Mouse (Mus musculus) large intestine, adult 2 months (tissue): ENCODE results near the gene Srrt. TPM values are rescaled to one million over a fixed set of nuclear protein-coding genes. Genes with fewer than 3 reads are reported as not detected.

Experiments
- DNase-seq: peaks from one replicate; pipeline ENCODE4 v3.0.0-alpha.2; 2012; ENCODE audit warnings: low read depth, low spot score
- WGBS: fragments of 180-500 bp; shearing (Covaris S2); methylation state at CpG from one replicate; pipeline ENCODE4 v1.1.7; 2018; 5-methylcytosine and 5-hydroxymethylcytosine counted together
- polyA plus RNA-seq: library from polyadenylated mRNA; depleted of rRNA; stranded (reverse); fragments of >200 nt; gene quantifications from 2 replicates; pipeline ENCODE4 v1.2.3, GENCODE M21; 2012; rRNA removed

Gene Srrt
- polyA plus RNA-seq, result 99.8 and 108 TPM in 2 replicates

DNA sequence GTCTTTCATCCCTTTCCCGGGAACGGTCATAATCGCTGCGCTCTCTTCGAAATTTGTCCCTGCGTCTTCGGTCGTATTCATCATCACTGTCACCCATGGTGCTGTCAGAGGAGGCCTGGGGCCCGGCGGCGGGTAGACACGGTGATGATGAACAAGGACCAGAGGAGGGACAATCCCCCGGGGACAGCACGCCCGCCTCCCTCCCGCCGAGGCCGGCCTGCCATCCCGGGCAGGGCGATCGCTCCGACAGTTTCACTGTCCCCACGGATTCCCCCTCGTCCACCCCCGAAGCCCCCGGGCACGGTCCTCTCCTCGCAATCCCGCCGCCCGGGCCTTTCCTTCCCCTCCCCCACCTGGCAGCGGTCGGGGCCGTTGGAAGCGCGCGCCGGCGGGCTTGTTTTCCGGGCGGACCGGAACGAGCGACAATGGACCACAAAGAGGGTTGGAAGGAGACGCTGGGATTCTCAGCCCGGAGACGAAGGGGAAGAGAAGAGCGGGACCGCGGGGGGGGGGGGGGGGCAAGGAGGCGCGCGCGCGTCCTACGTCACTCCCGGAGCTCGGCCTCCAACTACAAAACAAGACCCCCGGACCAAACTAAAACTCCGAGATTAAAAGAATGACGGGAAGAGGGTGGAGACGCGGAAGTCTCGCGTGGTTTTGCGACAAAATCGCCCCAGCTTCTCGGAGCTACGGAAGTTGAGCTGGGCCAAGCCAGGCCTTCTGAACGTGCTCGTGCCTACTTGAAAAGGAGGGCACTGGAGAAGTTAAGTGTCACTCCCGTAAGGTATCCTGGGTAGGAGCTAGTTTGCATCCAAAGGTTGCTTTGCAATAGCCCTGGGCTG is at the start of gene Srrt:
Gene Srrt (minus strand): TSS at position 604 of the 842 bp plus-strand sequence.
- WGBS, result under 1% methylated on average over 72 of the region's 72 CpGs
- no peak for DNase-seq

DNA sequence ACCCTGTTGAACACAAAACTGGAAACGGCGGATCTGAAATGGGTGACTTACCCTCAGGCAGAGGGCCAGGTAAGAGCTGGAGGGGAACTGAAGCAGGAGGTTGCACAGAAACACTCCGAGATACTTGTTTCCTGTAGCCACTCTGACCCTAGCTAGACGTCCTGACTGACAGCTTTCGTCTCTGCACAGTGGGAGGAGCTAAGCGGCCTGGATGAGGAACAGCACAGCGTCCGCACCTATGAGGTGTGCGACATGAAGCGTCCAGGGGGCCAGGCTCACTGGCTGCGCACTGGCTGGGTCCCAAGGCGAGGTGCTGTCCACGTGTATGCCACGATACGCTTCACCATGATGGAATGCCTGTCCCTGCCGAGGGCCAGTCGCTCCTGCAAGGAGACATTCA is 46.6 kb upstream of the Srrt start:
- 62% methylated on average over 17 of the region's 17 CpGs for WGBS

DNA sequence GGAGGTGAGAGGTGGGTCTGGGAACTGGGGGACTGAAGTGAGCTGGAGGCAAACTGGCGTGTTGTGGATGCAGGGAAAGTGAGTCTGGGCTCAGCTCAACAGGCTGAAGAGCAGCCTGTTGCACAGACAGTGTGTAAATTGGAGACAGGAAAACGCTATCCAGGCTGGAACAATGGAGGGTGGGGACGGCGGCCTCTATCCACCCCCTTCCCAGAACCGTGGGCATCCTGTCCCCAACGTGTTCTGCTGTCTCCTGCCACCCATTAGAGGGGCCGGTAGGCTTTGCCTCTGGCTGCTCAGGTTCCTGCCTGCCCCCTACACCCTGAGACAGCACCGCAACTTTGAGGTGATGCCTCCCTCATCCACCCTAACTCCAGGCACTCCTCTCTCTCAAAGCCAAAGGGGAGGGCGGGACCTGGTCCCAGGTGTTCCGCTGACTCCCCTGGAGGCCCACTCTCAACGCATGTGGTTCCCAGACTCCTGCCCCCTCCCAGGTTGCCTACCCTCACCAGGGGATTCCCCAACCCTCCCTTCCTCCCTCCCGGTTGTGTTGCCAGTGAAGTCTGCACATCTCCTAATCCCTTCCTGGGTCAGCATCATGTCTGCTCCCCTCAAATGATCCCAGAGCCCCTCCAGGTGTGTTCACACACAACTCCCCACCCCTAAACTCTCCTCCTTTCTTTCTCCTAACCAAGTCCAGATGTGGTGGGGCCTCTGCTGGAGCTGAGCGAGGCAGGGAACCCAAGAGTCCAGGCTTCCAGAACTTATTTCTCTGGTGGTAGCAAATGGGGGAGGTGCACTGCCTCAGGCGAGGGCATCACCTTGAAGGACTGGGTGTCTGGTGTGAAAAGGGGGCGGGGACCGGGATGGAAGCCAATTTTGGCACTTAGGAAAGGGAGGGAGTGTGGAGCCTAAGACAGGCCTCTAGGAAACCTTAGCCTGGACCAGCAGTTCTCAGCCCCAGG is 44.8 kb upstream of the Srrt start:
- WGBS, result 12% methylated on average over 16 of the region's 16 CpGs
- no peak for DNase-seq

More for the DNA sequence above, 46.6 kb upstream of the Srrt start:
- DNase-seq, result no peak

DNA sequence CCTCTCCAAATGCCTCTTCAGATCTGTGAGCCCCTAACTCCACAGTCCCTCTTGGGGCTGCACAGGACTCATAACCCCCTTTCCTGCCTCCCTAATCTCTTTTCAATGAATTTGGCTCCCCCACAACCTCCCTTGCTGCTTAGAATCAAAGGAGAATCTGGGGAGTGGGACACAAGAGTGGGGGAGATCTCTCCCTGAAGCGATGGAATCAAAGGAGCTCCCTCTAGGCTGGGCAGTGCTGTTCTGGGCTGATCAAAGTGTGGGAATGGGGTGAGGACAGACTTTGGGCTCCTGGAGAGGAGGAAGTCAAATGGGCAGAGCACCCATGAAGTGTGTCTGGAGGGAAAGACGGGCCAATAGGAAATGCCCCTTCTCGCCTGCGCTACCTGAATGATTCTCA is 43.9 kb upstream of the Srrt start:
- WGBS, result 19% methylated on average over 4 of the region's 4 CpGs
- no peak for DNase-seq

DNA sequence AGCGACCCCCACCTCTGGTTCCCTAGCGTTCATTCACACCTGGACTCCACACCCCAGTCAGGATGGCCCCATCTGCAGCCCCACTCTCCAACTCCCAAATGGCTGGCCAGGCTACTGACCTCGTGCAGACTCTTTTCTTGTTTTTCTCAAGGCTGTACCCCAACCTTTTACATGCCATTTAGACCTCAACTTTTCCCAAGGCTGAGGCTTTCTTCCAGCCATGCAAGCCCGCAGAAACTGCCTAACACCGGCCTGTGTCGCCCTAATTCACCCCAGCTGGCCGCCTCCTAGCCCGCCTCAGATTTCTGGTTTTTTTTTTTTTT is 43.5 kb upstream of the Srrt start:
- no peak for DNase-seq
- WGBS, result 6% methylated on average over 8 of the region's 8 CpGs

DNA sequence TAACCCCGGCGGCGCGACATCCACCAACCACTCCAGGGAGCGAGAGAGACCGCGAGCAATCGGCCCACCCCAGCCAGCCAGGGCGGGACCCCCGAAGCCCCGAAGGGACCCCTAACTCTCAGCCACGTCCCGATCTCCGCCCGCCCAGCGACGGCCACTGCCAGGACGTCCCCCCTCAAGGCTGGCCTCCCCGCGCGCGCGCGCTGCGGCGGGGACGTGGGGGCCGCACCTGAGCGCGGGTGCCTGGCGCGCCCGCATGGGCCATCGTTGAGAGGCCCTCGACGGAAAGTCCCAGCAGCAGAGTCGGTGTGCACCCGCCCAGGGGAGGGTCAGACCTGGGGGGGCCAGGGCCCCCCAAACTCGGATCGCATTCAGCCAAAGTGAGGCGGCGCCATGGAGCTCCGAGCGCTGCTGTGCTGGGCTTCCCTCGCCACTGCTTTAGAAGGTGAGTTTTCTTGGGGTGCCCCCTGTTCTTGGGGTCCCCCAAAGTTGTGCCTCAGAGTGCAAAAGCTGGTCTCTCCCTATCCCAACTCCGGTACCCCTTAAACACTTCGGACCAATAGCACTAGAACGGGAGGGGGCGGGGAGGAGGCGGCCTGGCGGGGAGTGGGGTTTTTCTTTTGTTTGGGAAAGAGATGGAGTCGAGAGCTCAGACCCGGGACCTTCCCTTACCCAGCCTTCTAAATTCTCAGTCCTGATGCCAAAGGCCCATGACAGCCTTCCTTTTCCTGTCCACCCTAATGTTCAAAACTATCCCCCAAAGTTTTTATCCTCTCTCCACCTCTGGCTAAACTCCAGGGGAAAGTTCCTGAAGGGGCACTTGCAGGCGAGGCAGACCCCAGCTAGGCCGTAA is 43.0 kb upstream of the Srrt start:
- DNase-seq, result no peak
- WGBS, result 1% methylated on average over 52 of the region's 55 CpGs

DNA sequence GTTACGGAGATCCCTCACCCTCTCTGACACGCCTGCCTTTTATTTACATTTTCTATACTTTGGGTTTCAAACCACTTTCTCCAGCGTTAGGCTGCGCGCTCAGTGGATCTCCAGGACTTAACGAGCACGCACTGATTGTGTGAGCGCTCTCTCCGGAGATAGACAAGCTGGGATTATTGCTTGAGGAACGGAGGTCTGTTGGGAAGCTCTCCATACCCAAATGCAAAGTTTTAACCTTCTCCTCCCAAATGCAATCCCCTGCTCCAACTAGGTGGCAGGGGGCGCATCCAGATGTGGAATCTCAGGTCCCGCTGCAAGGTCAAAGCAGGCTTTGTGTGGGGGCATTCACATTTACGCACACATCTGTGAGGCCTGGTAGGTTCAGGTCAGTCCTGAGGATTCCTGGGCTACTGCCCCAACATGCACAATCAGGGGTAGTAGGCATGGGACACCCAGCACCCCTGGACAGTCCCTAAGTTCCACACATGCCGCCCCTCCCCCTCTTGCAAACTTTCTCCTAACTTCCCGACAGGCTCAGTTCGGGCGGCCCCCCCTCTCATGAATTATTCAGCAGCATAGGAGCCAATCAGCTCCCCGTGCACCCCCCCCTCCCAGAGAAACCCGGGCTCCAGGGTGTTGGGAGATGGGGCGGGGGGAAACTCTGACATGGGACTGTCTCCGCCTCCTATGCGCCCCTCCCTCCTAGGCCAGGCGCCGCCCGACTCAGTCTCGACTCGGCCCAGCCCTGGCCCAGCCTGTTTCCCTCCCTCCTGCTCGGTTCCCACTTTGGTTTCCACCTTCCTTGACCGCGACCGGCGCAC is 42.1 kb upstream of the Srrt start, which contains the start of gene Ephb4:
Gene Ephb4 (plus strand): TSS at position 726 of the 821 bp plus-strand sequence.
- peak; percentile 80 for DNase-seq
- 1% methylated on average over 32 of the region's 32 CpGs for WGBS

DNA sequence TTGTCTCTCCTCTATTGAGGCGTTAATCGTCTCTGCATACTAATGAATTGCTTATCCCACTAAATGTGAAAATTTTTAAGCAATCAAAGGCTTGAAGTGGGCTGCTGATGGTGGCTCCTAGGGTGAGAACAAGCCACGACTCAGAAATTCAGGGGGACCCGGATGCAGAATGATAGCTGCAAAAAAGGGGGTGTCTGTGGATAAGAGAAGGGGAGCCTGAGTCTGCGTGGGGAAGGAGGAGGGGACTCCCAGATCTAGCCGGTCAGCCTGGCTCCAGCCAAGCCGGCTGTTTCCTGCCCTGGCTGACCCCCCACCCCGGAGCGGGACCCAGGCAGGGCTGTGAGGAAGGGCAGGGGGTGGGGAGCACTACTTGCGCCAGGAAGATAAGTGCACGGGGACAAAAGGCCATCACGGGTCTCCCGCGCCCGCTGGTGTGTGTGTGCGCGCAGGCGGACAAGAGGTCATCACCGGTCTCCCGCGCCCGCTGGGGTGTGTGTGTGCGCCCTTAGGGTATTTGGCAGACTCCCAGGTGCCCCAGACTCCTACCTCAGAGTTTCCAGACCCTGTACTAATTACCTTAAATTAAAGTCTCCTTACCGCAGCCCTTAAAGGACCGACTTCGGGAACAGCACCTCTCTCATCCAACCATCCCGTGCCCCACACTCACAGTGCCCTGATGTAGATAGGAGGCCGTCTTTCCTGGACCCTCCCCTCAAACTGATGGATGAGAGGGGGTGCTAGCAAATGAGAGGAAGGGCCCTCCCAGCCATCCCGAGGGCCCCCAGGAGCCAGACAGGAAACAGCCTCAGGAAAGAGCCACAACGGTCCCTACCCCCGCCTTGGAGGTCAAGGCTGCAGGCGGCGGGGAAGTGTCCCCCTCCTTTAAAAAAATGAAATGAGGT is 41.3 kb upstream of the Srrt start:
- 7% methylated on average over 33 of the region's 33 CpGs for WGBS
- DNase-seq, result no peak

DNA sequence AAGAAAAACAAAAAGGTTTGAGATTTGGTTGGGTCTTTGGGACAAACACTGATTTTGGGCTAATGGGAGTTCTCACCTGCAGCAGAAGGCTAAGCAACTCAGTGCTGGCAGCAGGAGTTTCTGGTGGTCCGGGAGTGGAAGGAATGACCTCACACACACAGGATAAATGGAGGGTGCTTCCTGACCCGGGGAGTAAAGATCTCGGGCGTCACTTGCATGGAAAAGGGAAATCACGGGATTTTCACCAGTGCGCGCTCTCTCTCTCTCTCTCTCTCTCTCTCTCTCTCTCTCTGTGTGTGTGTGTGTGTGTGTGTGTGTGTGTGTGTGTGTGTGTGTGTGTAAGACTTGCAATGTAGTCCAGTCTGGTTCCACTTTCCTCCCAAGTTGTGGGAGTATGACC is 40.4 kb upstream of the Srrt start:
- DNase-seq, result no peak
- whole genome bisulfite sequencing, result 25% methylated on average over 7 of the region's 7 CpGs

DNA sequence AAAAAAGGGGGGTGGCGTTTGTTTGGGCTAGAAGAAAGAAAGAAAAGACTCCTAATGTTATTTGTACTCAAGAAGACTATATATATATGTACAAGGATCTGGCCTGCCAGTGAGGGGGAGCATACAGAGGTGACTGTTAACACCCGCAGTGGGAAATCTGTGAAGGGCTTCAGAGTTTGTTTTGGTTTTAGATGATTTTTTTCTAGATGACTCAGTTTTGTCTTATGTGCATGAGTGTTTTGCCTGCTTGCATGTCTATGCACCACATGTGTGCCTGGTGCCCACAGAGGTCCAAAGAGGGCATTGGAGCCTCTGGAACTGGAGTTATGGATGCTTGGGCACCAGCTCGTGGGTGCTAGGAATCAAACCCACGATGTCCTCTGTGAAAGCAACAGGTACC is 39.5 kb upstream of the Srrt start:
- WGBS, result 45% methylated on average over 4 of the region's 4 CpGs

DNA sequence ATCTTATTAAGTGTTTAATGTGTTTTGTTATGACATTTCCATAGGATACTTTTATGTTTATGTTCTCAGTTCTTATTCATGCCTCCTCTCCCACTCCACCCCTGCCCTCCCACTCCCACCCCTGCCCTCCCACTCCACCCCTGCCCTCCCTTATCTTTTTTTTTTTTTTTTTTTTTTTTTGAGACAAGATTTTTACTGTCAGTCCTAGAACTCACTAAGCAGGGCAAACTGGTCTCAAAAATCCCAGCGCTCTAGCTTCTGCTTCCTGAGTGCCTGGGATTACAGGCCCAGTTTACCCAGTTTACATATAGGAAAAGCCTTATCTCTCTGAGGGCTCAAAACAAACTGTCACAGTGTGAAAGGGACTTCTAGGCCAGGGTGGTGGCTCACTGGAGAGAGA is 38.9 kb upstream of the Srrt start:
- DNase-seq, result no peak
- WGBS, result 22% methylated on average over 1 of the region's 1 CpGs

More for the DNA sequence above, 39.5 kb upstream of the Srrt start:
- DNase-seq, result no peak

DNA sequence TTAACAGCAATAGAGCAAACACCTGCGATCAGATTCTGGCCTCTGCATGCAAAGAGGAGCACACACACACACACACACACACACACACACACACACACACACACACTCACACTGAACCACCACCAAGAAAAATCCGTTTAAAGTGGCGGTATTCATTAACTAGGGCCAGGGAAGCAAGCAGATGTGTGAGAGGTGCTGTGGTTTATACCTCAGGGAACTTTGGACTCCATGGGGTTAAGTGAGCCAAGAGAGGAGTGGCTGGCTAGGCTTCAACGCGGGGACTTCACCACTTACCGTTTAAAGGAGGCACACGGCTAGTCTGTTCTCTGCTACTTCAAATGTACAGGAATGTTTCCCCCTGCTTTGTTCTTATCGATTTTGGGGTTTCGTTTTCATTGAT is 38.3 kb upstream of the Srrt start:
- 8% methylated on average over 9 of the region's 9 CpGs for WGBS
- peak; percentile 85 for DNase-seq

DNA sequence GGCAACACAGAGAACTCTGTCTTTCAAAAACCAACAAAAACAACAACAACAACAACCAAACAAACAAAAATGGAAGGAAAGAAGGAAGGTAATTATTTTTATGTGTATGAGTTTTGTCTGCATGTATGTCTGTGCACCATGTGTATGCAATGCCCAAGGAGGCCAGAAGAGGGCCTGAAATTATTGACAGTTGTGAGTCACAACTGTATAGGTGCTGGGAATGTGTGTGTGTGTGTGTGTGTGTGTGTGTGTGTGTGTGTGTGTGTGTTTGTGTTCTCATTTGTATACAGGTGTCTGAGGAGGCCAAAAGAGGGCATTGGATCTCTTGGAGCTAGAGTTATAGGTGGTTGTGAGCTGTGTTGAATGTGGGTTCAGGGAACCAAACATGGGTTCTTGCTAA is 36.4 kb upstream of the Srrt start:
- DNase-seq, result no peak

DNA sequence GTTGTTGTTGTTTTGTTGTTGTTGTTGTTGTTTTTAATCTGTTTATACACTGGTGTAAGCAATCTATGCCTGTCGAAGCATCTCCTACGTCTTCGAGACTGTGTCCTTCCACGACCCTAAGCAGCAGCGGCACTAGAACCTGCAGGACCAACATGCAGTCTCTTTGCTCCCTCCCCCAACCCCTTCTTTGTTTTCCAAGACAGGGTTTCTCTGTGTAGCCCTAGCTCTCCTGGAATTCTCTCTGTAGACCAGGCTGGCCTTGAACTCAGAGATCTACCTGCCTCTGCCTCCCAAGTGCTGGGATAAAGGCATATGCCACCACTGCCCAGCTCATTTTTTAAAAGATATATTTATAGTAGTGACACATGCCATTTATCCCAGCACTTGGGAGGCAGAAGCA is 35.9 kb upstream of the Srrt start:
- WGBS, result 97% methylated on average over 5 of the region's 5 CpGs
- no peak for DNase-seq

DNA sequence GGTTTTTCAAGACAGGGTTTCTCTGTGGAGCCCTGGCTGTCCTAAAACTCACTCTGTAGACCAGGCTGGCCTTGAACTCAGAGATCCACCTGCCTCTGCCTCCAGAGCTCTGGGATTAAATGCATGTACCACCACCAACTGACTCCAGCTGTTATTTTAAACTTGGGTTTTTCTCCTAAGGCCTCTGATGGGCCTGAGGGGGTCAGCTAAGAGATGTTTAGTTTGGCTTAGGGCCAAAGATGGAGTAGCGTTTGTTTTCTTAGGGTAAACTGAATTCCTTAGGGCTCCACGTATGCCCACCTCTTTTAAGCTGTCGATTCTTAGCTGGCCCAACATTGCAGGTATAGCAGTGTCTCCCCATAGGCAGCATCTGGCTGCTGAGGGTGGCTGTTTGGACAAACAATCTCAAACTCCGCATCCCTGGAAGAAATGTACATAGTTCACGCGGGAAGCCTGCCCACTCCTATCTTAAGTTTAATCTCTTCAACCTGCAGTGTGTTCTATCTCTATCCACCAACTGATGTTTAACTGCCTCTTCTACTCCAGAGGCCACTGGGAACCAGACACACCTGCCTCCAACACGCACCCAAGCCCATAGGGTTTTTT is 35.0 kb upstream of the Srrt start:
- no peak for DNase-seq
- 24% methylated on average over 7 of the region's 7 CpGs for WGBS

DNA sequence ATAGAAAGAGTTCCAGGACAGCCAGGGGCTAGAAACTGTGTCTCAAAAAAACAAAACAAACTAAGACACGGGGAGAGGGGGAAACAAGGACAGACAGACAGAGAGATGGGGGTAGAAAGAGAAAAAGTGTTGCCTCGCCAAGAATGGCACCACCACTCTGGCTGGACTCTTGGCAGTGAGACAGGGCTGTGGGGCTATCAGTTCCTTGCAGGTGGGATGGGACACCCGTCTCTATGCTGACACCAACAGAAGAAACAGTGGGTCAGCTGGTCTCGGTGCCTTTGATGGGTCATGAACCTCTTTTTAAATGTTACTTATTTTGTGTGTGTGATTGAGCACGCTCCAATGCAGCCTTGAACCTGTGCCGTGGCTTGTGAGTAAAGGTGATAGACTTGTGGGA is 32.7 kb upstream of the Srrt start:
- WGBS, result 76% methylated on average over 6 of the region's 6 CpGs
- DNase-seq, result no peak

DNA sequence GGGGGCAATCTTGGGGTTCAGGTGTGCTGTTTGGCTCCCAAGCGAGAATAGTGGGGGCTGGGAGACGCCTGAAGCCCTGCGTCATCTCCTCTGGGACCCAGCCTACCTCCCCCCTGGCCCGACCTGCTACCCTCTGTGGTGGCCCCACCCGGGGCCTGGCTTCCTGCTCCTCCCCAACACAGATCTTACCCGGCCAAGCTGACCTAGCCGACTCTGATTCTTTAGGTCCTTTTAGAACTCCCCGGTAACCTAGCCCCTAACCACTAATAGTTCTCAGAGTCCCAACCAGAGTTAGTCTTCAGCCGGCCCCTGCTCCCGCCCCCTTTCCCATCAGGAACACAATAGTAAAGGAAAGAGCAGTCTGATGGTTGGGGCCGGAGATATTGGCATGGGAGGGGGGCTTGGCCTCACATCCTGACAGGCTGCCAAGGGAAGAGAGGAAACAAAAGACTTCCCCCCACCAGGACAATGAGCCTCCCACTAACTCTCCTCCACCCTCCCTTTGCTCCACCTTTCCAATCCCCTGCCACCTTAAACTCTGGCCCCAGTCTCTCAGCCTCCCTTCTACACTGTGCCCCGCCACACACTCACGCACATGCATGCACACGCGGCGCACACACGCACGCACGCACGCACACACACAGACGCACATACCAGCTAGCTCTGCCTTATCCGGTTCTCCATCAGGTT is 32.0 kb upstream of the Srrt start:
- 26% methylated on average over 22 of the region's 22 CpGs for WGBS
- DNase-seq, result no peak
